Mouse (Mus musculus): ENCODE results near the gene Sae1. TPM values are rescaled to one million over a fixed set of nuclear protein-coding genes. Genes with fewer than 3 reads are reported as not detected.
"Not testable (repeated sequence)": the region's sequence is repeated elsewhere in the genome, so short reads cannot be mapped to it uniquely, and the experiment has no call there.

Gene Sae1
- total RNA-seq, 2 experiments from 2014 or later: 30.0 to 37.9 TPM

- peak; percentile 88 for DNase-seq
- intact Hi-C loops (cut with DNase I; ENCODE audit: low total_unique reads): no loop called here
Observed at GRCm38 (mm10) chr7:16313481-16314220, 74.0 kb downstream of the Sae1 start.

- DNase-seq: peak; percentile 81
Observed at GRCm38 (mm10) chr7:16312672-16313311, 74.8 kb downstream of the Sae1 start.

GRCm38 (mm10) chr7:16312011-16312671 is 75.5 kb downstream of the Sae1 start:
- peak; percentile 53 for DNase-seq
- intact Hi-C loops (cut with DNase I; ENCODE audit: low total_unique reads): no loop called here

More at GRCm38 (mm10) chr7:16312672-16313311, 74.8 kb downstream of the Sae1 start:
- intact Hi-C loops (cut with DNase I; ENCODE audit: low total_unique reads): no loop called here

GRCm38 (mm10) chr7:16311453-16312004 is 76.1 kb downstream of the Sae1 start:
- intact Hi-C loops (cut with DNase I; ENCODE audit: low total_unique reads): no loop called here

GRCm38 (mm10) chr7:16310521-16311452 is 76.8 kb downstream of the Sae1 start:
- intact Hi-C loops (cut with DNase I; ENCODE audit: low total_unique reads): no loop called here
- DNase-seq: peak; percentile 39

More at GRCm38 (mm10) chr7:16311453-16312004, 76.1 kb downstream of the Sae1 start:
- DNase-seq: no peak

- intact Hi-C loops (cut with DNase I; ENCODE audit: low total_unique reads): no loop called here
- DNase-seq: peak; percentile 89
Observed at GRCm38 (mm10) chr7:16310020-16310520, 77.5 kb downstream of the Sae1 start.

GRCm38 (mm10) chr7:16309318-16310019 is 78.1 kb downstream of the Sae1 start:
- intact Hi-C loops (cut with DNase I; ENCODE audit: low total_unique reads): no loop called here
- peak; percentile 90 for DNase-seq

- intact Hi-C loops (cut with DNase I; ENCODE audit: low total_unique reads): no loop called here
- no peak for DNase-seq
Observed at GRCm38 (mm10) chr7:16308555-16309317, 78.9 kb downstream of the Sae1 start.

GRCm38 (mm10) chr7:16308093-16308492 is 79.5 kb downstream of the Sae1 start, which contains the start of gene Bbc3:
Gene Bbc3 (plus strand): TSS chr7:16308393.
- DNase-seq; intact Hi-C loops (cut with DNase I; ENCODE audit: low total_unique reads): not testable (repeated sequence)

GRCm38 (mm10) chr7:16307141-16307540 is 80.5 kb downstream of the Sae1 start:
- DNase-seq; intact Hi-C loops (cut with DNase I; ENCODE audit: low total_unique reads): not testable (repeated sequence)

GRCm38 (mm10) chr7:16299419-16300035 is 88.1 kb downstream of the Sae1 start:
- intact Hi-C loops (cut with DNase I; ENCODE audit: low total_unique reads): no loop called here
- peak; percentile 92 for DNase-seq

GRCm38 (mm10) chr7:16298927-16299326 is 88.7 kb downstream of the Sae1 start:
- DNase-seq: no peak
- intact Hi-C loops (cut with DNase I; ENCODE audit: low total_unique reads): no loop called here

GRCm38 (mm10) chr7:16297616-16298015 is 90.0 kb downstream of the Sae1 start:
- intact Hi-C loops (cut with DNase I; ENCODE audit: low total_unique reads): no loop called here
- DNase-seq: no peak

GRCm38 (mm10) chr7:16296766-16297390 is 90.7 kb downstream of the Sae1 start:
- intact Hi-C loops (cut with DNase I; ENCODE audit: low total_unique reads): no loop called here
- peak; percentile 92 for DNase-seq

- DNase-seq: no peak
- intact Hi-C loops (cut with DNase I; ENCODE audit: low total_unique reads): no loop called here
Observed at GRCm38 (mm10) chr7:16296146-16296545, 91.5 kb downstream of the Sae1 start.

- DNase-seq: peak; percentile 84
- intact Hi-C loops (cut with DNase I; ENCODE audit: low total_unique reads): no loop called here
Observed at GRCm38 (mm10) chr7:16295321-16295900, 92.2 kb downstream of the Sae1 start.

All from gastrocnemius, postnatal 14 days (tissue).